Mouse (Mus musculus): ENCODE measurements around the gene Tcte1. TPM values are rescaled to one million over a fixed set of nuclear protein-coding genes. Genes with fewer than 3 reads are reported as not detected.
A peak's percentile ranks its signal among the peaks of the same experiment; 100 is the strongest.

The Tcte1 gene
- polyA plus RNA-seq, 1 experiment: 3.7 TPM

- H3K27ac ChIP-seq (ENCODE audit: insufficient read depth, low read length): no peak overlapping the region
- H3K4me1 ChIP-seq (ENCODE audit: control insufficient read depth, insufficient read depth, low read length): no peaks in the 10 kb centered on the region; the same call in 1 of the 2 replicates
- TF ChIP-seq POLR2A (IDR thresholded peaks at IDR 0.05; ENCODE audit: extremely low read depth, insufficient read depth, low read length) (no peak), CTCF (IDR thresholded peaks at IDR 0.05; ENCODE audit: extremely low read depth, insufficient read depth, low read length) (no peak)
- no peak overlapping the region for H3K4me3 ChIP-seq (ENCODE audit: insufficient read depth, low read length)
Observed at GRCm38 (mm10) chr17:45578242-45578641, 55.0 kb downstream of the Tcte1 start.

GRCm38 (mm10) chr17:45578843-45579242, 55.6 kb downstream of the Tcte1 start:
- H3K4me3 ChIP-seq (ENCODE audit: insufficient read depth, low read length): no peak overlapping the region
- no peak overlapping the region for H3K27ac ChIP-seq (ENCODE audit: insufficient read depth, low read length)
- TF ChIP-seq POLR2A (IDR thresholded peaks at IDR 0.05; ENCODE audit: extremely low read depth, insufficient read depth, low read length) (no peak), CTCF (IDR thresholded peaks at IDR 0.05; ENCODE audit: extremely low read depth, insufficient read depth, low read length) (no peak; the same call in 1 of the 2 replicates)
- no peaks in the 10 kb centered on the region; the same call in 1 of the 2 replicates for H3K4me1 ChIP-seq (ENCODE audit: control insufficient read depth, insufficient read depth, low read length)

- TF ChIP-seq POLR2A (IDR thresholded peaks at IDR 0.05; ENCODE audit: extremely low read depth, insufficient read depth, low read length) (no peak), CTCF (IDR thresholded peaks at IDR 0.05; ENCODE audit: extremely low read depth, insufficient read depth, low read length) (no peak)
- Histone ChIP-seq H3K27ac (ENCODE audit: insufficient read depth, low read length) (no peak overlapping the region), H3K4me1 (ENCODE audit: control insufficient read depth, insufficient read depth, low read length) (no peaks in the 10 kb centered on the region; the same call in 1 of the 2 replicates), H3K4me3 (ENCODE audit: insufficient read depth, low read length) (no peak overlapping the region)
Observed at GRCm38 (mm10) chr17:45579554-45579953, 56.3 kb downstream of the Tcte1 start.

DNA sequence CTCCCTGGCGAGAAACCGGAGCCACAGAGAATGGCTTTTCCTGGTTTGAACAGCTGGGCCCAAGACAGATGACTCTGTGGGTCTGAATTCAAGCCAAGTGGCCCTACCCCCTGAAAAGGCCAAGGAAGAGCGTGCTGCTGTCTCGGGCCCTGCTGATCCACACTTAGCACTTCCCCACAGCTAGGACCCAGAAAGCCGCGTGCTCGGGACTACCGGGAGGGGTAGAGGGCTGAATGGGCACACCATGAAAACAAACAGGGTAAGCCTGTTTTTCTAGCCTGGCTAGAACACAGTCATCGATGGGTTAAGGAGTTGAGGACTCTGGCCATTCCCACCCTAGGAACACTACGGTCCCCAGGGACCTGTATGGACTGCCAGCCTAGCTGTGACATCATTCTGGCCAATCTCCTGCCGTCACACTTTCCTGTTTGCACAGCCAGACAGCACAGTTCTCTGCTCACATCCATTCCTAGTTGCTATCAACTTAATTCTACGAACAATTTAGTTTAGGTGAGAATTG, 57.8 kb downstream of the Tcte1 start:
- TF ChIP-seq CTCF (IDR thresholded peaks at IDR 0.05; ENCODE audit: extremely low read depth, insufficient read depth, low read length) (no peak), POLR2A (IDR thresholded peaks at IDR 0.05; ENCODE audit: extremely low read depth, insufficient read depth, low read length) (no peak)
- H3K4me1 ChIP-seq (ENCODE audit: control insufficient read depth, insufficient read depth, low read length): peaks cover 4% of the 10 kb centered on the region; the same call in 1 of the 2 replicates
- no peak overlapping the region for H3K4me3 ChIP-seq (ENCODE audit: insufficient read depth, low read length)
- H3K27ac ChIP-seq (ENCODE audit: insufficient read depth, low read length): no peak overlapping the region

DNA sequence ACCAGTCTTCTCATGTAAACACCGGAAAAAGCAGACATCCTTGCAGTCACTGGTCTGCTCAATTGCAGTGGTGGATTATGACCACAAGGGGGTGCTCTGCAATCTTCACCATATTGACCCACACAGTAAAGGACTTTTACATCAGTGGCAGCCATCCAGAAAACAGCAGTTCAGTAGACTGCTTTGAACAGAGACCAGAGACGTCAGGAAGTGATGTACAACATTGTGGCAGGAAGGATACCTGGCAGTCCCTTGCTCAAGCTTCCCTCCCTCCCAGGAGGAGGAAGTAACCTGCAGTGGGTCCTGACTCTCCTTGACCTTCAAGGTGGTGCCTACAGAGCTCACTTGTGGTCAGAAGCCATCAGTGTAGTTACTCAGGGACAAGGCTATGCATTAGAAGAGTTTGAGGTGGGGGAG, 58.3 kb downstream of the Tcte1 start:
- Histone ChIP-seq H3K4me1 (ENCODE audit: control insufficient read depth, insufficient read depth, low read length) (peaks cover 4% of the 10 kb centered on the region; the same call in 1 of the 2 replicates), H3K4me3 (ENCODE audit: insufficient read depth, low read length) (no peak overlapping the region), H3K27ac (ENCODE audit: insufficient read depth, low read length) (no peak overlapping the region)
- TF ChIP-seq CTCF (IDR thresholded peaks at IDR 0.05; ENCODE audit: extremely low read depth, insufficient read depth, low read length) (peak; percentile 77), POLR2A (IDR thresholded peaks at IDR 0.05; ENCODE audit: extremely low read depth, insufficient read depth, low read length) (no peak)

- no peak for TF ChIP-seq CTCF (IDR thresholded peaks at IDR 0.05; ENCODE audit: extremely low read depth, insufficient read depth, low read length)
- no peak for TF ChIP-seq POLR2A (IDR thresholded peaks at IDR 0.05; ENCODE audit: extremely low read depth, insufficient read depth, low read length)
- peaks cover 4% of the 10 kb centered on the region; the same call in 1 of the 2 replicates for H3K4me1 ChIP-seq (ENCODE audit: control insufficient read depth, insufficient read depth, low read length)
Observed at GRCm38 (mm10) chr17:45582188-45582587, 59.0 kb downstream of the Tcte1 start.

GRCm38 (mm10) chr17:45582715-45583355, 59.6 kb downstream of the Tcte1 start:
- Histone ChIP-seq H3K4me1 (ENCODE audit: control insufficient read depth, insufficient read depth, low read length) (peaks cover 4% of the 10 kb centered on the region; the same call in 1 of the 2 replicates), H3K27ac (ENCODE audit: insufficient read depth, low read length) (no peak overlapping the region), H3K4me3 (ENCODE audit: insufficient read depth, low read length) (no peak overlapping the region)
- TF ChIP-seq CTCF (IDR thresholded peaks at IDR 0.05; ENCODE audit: extremely low read depth, insufficient read depth, low read length): peak; percentile 49
- no peak for TF ChIP-seq POLR2A (IDR thresholded peaks at IDR 0.05; ENCODE audit: extremely low read depth, insufficient read depth, low read length)

More at GRCm38 (mm10) chr17:45582188-45582587, 59.0 kb downstream of the Tcte1 start:
- Histone ChIP-seq H3K27ac (ENCODE audit: insufficient read depth, low read length) (no peak overlapping the region), H3K4me3 (ENCODE audit: insufficient read depth, low read length) (no peak overlapping the region)

- Histone ChIP-seq H3K4me1 (ENCODE audit: control insufficient read depth, insufficient read depth, low read length) (peaks cover 4% of the 10 kb centered on the region; the same call in 1 of the 2 replicates), H3K27ac (ENCODE audit: insufficient read depth, low read length) (no peak overlapping the region), H3K4me3 (ENCODE audit: insufficient read depth, low read length) (no peak overlapping the region)
- TF ChIP-seq CTCF (IDR thresholded peaks at IDR 0.05; ENCODE audit: extremely low read depth, insufficient read depth, low read length): no peak
- no peak for TF ChIP-seq POLR2A (IDR thresholded peaks at IDR 0.05; ENCODE audit: extremely low read depth, insufficient read depth, low read length)
Observed at GRCm38 (mm10) chr17:45584096-45584896, 61.1 kb downstream of the Tcte1 start.

GRCm38 (mm10) chr17:45584939-45585678, 61.9 kb downstream of the Tcte1 start:
- no peak overlapping the region for H3K4me3 ChIP-seq (ENCODE audit: insufficient read depth, low read length)
- H3K27ac ChIP-seq (ENCODE audit: insufficient read depth, low read length): peak overlapping the region; percentile 24; the same call in 1 of the 2 replicates
- TF ChIP-seq POLR2A (IDR thresholded peaks at IDR 0.05; ENCODE audit: extremely low read depth, insufficient read depth, low read length): no peak
- peak; percentile 76 for TF ChIP-seq CTCF (IDR thresholded peaks at IDR 0.05; ENCODE audit: extremely low read depth, insufficient read depth, low read length)
- peaks cover 4% of the 10 kb centered on the region; the same call in 1 of the 2 replicates for H3K4me1 ChIP-seq (ENCODE audit: control insufficient read depth, insufficient read depth, low read length)

Measured in cortical plate, adult 2 months (tissue).